Mouse (Mus musculus) MEL (cell line): ENCODE data around the gene 2200002J24Rik. TPM values are rescaled to one million over a fixed set of nuclear protein-coding genes. Genes with fewer than 3 reads are reported as not detected.

ENCODE experiments used
- DNase-seq: peaks from one replicate; pipeline ENCODE4 v3.0.0; 2011; ENCODE audit warnings: low read depth, low spot score
- H3K27ac ChIP-seq: 2 replicates; pipeline ENCODE4 v1.5.1; 2012; ENCODE audit warnings: low read depth, mild to moderate bottlenecking, control low read depth, low read length, moderate library complexity; ENCODE audit not compliant: control insufficient read depth
- H3K27me3 ChIP-seq, 2 experiments: fragments of 150-350 bp in 1 of 2; sonication (generic) in 1 of 2; 2 replicates each; pipeline ENCODE4 v1.6.1; 2012; ENCODE audit warnings: low read length in 2 of 2, mild to moderate bottlenecking in 2 of 2, improper control_type of control experiment in 1 of 2, moderate library complexity in 1 of 2; ENCODE audit not compliant: insufficient read depth in 2 of 2, control insufficient read depth in 1 of 2
- H3K36me3 ChIP-seq, 2 experiments: 2 replicates each; pipeline ENCODE4 v1.6.1; 2012 to 2014; ENCODE audit warnings: low read length in 2 of 2, improper control_type of control experiment in 1 of 2, inconsistent platforms in 1 of 2, mild to moderate bottlenecking in 1 of 2; ENCODE audit not compliant: insufficient read depth in 2 of 2, control insufficient read depth in 1 of 2
- H3K4me1 ChIP-seq, 2 experiments: fragments of 150-350 bp in 1 of 2; sonication (generic) in 1 of 2; 2 replicates each; pipeline ENCODE4 v1.6.1; 2012; ENCODE audit warnings: low read length in 2 of 2, improper control_type of control experiment in 1 of 2, mild to moderate bottlenecking in 1 of 2; ENCODE audit not compliant: insufficient read depth in 2 of 2, control insufficient read depth in 1 of 2
- H3K4me3 ChIP-seq, 2 experiments: fragments of 150-350 bp in 1 of 2; sonication (generic) in 1 of 2; 2 replicates each; pipeline ENCODE4 v1.5.1; 2012; ENCODE audit warnings: low read depth in 2 of 2, low read length in 2 of 2, mild to moderate bottlenecking in 2 of 2, moderate library complexity in 2 of 2, control low read depth in 1 of 2, improper control_type of control experiment in 1 of 2; ENCODE audit not compliant: control insufficient read depth in 1 of 2, insufficient read depth in 1 of 2
- H3K79me2 ChIP-seq: 2 replicates; pipeline ENCODE4 v1.6.1; 2012; ENCODE audit warnings: mild to moderate bottlenecking, low read length, moderate library complexity; ENCODE audit not compliant: control insufficient read depth, poor library complexity, insufficient read depth
- H3K9ac ChIP-seq: 2 replicates; pipeline ENCODE4 v1.6.1; 2012; ENCODE audit warnings: low read depth, mild to moderate bottlenecking, control low read depth, low read length, moderate library complexity; ENCODE audit not compliant: control insufficient read depth, poor library complexity, severe bottlenecking
- H3K9me3 ChIP-seq: fragments of 150-350 bp; sonication (generic); replicated peaks from 2 replicates; pipeline ENCODE4 v1.6.1; 2012; ENCODE audit warnings: mild to moderate bottlenecking, low read length, improper control_type of control experiment, moderate library complexity; ENCODE audit not compliant: insufficient read depth
- BHLHE40 ChIP-seq: IDR thresholded peaks from 2 replicates; pipeline ENCODE4 v1.6.1; 2012; ENCODE audit warnings: low read depth, mild to moderate bottlenecking, inconsistent platforms, low read length, improper control_type of control experiment, borderline replicate concordance
- CHD2 ChIP-seq: IDR thresholded peaks from 2 replicates; pipeline ENCODE4 v1.6.1; 2011; ENCODE audit warnings: low read length, improper control_type of control experiment
- CTCF ChIP-seq, 3 experiments: IDR thresholded peaks in 2 of 3; conservative IDR thresholded peaks in 1 of 3; 2 replicates each; pipeline ENCODE4 v1.5.1; 2011 to 2012; ENCODE audit warnings: low read length in 3 of 3, low read depth in 2 of 3, mild to moderate bottlenecking in 2 of 3, improper control_type of control experiment in 1 of 3, inconsistent platforms in 1 of 3, mixed read lengths in 1 of 3, moderate library complexity in 1 of 3; ENCODE audit not compliant: control insufficient read depth in 1 of 3, insufficient read depth in 1 of 3, poor library complexity in 1 of 3, severe bottlenecking in 1 of 3
- E2F4 ChIP-seq: IDR thresholded peaks from 2 replicates; pipeline ENCODE4 v1.6.1; 2011; ENCODE audit warnings: low read depth, low read length, improper control_type of control experiment, borderline replicate concordance
- ELF1 ChIP-seq: IDR thresholded peaks from 2 replicates; pipeline ENCODE4 v1.6.1; 2014; ENCODE audit warnings: low read depth, mild to moderate bottlenecking, inconsistent platforms, low read length, improper control_type of control experiment, moderate library complexity
- EP300 ChIP-seq, 2 experiments: IDR thresholded peaks; 2 replicates each; pipeline ENCODE4 v1.6.1; 2011; ENCODE audit warnings: improper control_type of control experiment in 2 of 2, low read length in 2 of 2, low read depth in 1 of 2, mild to moderate bottlenecking in 1 of 2
- ETS1 ChIP-seq: IDR thresholded peaks from 2 replicates; pipeline ENCODE4 v1.6.1; 2012; ENCODE audit warnings: low read depth, mild to moderate bottlenecking, inconsistent platforms, low read length, improper control_type of control experiment, moderate library complexity
- GABPA ChIP-seq: IDR thresholded peaks from 2 replicates; pipeline ENCODE4 v1.6.1; 2012; ENCODE audit warnings: low read depth, mild to moderate bottlenecking, inconsistent platforms, low read length, improper control_type of control experiment, moderate library complexity
- GATA1 ChIP-seq: IDR thresholded peaks from 2 replicates; pipeline ENCODE4 v1.6.1; 2011; ENCODE audit warnings: low read depth, low read length, improper control_type of control experiment
- HCFC1 ChIP-seq: IDR thresholded peaks from 2 replicates; pipeline ENCODE4 v1.6.1; 2012; ENCODE audit warnings: low read depth, mild to moderate bottlenecking, inconsistent platforms, low read length, improper control_type of control experiment, moderate library complexity
- KAT2A ChIP-seq: conservative IDR thresholded peaks from 2 replicates; pipeline ENCODE4 v1.6.1; 2012; ENCODE audit warnings: low read depth, low read length, improper control_type of control experiment, inconsistent platforms
- MAFK ChIP-seq: IDR thresholded peaks from 2 replicates; pipeline ENCODE4 v1.6.1; 2011; ENCODE audit warnings: low read depth, mild to moderate bottlenecking, low read length, improper control_type of control experiment, borderline replicate concordance
- MAX ChIP-seq: IDR thresholded peaks from 2 replicates; pipeline ENCODE4 v1.6.1; 2011; ENCODE audit warnings: low read length, improper control_type of control experiment
- MAZ ChIP-seq: IDR thresholded peaks from 2 replicates; pipeline ENCODE4 v1.6.1; 2012; ENCODE audit warnings: low read depth, mild to moderate bottlenecking, inconsistent platforms, low read length, improper control_type of control experiment
- MEF2A ChIP-seq: IDR thresholded peaks from 2 replicates; pipeline ENCODE4 v1.6.1; 2014; ENCODE audit warnings: low read depth, mild to moderate bottlenecking, inconsistent platforms, low read length, improper control_type of control experiment; ENCODE audit not compliant: poor library complexity, insufficient replicate concordance, severe bottlenecking; ENCODE audit errors: extremely low read depth
- MYC ChIP-seq: IDR thresholded peaks from 2 replicates; pipeline ENCODE4 v1.6.1; 2011; ENCODE audit warnings: low read depth, mild to moderate bottlenecking, low read length, improper control_type of control experiment, moderate library complexity
- NRF1 ChIP-seq: IDR thresholded peaks from 2 replicates; pipeline ENCODE4 v1.6.1; 2014; ENCODE audit warnings: low read depth, mild to moderate bottlenecking, inconsistent platforms, low read length, improper control_type of control experiment, moderate library complexity; ENCODE audit not compliant: poor library complexity, insufficient read depth, severe bottlenecking
- POLR2A ChIP-seq, 2 experiments: IDR thresholded peaks; 2 replicates each; pipeline ENCODE4 v1.6.1; 2011 to 2012; ENCODE audit warnings: low read length in 2 of 2, mild to moderate bottlenecking in 2 of 2, control low read depth in 1 of 2, improper control_type of control experiment in 1 of 2, low read depth in 1 of 2, moderate library complexity in 1 of 2; ENCODE audit not compliant: control insufficient read depth in 1 of 2, insufficient read depth in 1 of 2, poor library complexity in 1 of 2
- POLR2AphosphoS2 ChIP-seq: IDR thresholded peaks from 2 replicates; pipeline ENCODE4 v1.6.1; 2011; ENCODE audit warnings: low read length, improper control_type of control experiment
- RAD21 ChIP-seq: IDR thresholded peaks from 2 replicates; pipeline ENCODE4 v1.6.1; 2011; ENCODE audit warnings: mild to moderate bottlenecking, low read depth, low read length, improper control_type of control experiment
- TBP ChIP-seq: IDR thresholded peaks from 2 replicates; pipeline ENCODE4 v1.8.0; 2011; ENCODE audit warnings: low read depth, low read length, improper control_type of control experiment
- UBTF ChIP-seq: IDR thresholded peaks from 2 replicates; pipeline ENCODE4 v1.6.1; 2012; ENCODE audit warnings: low read depth, mild to moderate bottlenecking, inconsistent platforms, low read length, improper control_type of control experiment, moderate library complexity, borderline replicate concordance; ENCODE audit not compliant: insufficient read depth
- USF1 ChIP-seq: IDR thresholded peaks from 2 replicates; pipeline ENCODE4 v1.6.1; 2014; ENCODE audit warnings: low read depth, mild to moderate bottlenecking, inconsistent platforms, low read length, improper control_type of control experiment, moderate library complexity
- ZC3H11A ChIP-seq: IDR thresholded peaks from 2 replicates; pipeline ENCODE4 v1.6.1; 2012; ENCODE audit warnings: low read depth, mild to moderate bottlenecking, inconsistent platforms, low read length, improper control_type of control experiment
- ZMIZ1 ChIP-seq: IDR thresholded peaks from 2 replicates; pipeline ENCODE4 v1.6.1; 2012; ENCODE audit warnings: low read depth, mild to moderate bottlenecking, inconsistent platforms, low read length, improper control_type of control experiment, moderate library complexity
- ZNF384 ChIP-seq: IDR thresholded peaks from 2 replicates; pipeline ENCODE4 v1.6.1; 2012; ENCODE audit warnings: low read depth, mild to moderate bottlenecking, inconsistent platforms, low read length, improper control_type of control experiment
- polyA plus RNA-seq, 2 experiments: library from polyadenylated mRNA; stranded (reverse) in 1 of 2; unstranded in 1 of 2; fragments of >175 nt in 1 of 2; fragments of >200 nt in 1 of 2; gene quantifications; 2 replicates each; pipeline versions ENCODE4 v1.2.1 to v1.2.4; 2012; ENCODE audit warnings: low replicate concordance in 2 of 2, low read depth in 1 of 2; ENCODE audit not compliant: insufficient read length in 2 of 2, insufficient read depth in 1 of 2, missing spikeins in 1 of 2
- total RNA-seq: library from RNA; depleted of rRNA; stranded (reverse); fragments of 300-350 nt; gene quantifications from 2 replicates; pipeline ENCODE4 v1.2.3, GENCODE M21; 2012

2200002J24Rik gene
- total and polyA plus RNA-seq, 3 experiments, result 1.2 TPM; not detected in 2

DNA sequence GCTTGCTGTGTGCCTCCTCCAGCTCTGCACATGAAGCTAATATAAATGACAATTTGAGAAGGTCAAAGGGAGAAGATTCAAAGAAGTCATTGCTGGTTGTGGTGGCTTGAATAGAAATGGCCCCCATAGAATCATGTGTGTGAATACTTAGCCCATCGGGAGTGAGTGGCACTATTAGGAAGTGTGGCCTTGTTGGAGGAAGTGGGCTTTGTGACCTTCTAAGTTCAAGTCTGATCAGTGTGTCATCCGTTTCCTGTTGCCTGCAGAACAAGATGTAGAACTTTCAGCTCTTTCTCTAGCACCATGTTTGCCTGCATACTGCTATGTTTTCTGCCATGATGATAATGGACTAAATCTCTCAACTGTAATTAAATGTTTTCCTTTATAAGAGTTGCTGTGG lies 15.3 kb upstream of the 2200002J24Rik start:
- DNase-seq, result no peak
- H3K9ac ChIP-seq, result no peak overlapping the region
- H3K27me3 ChIP-seq, result peaks cover 3 to 7% of the 10 kb centered on the region in 2 experiments
- H3K4me1 ChIP-seq, result no peaks in the 10 kb centered on the region
- no peak overlapping the region for H3K27ac ChIP-seq
- no peaks in the 10 kb centered on the region for H3K9me3 ChIP-seq
- no peak for TF ChIP-seq MEF2A
- no peak for TF ChIP-seq ZC3H11A
- TF ChIP-seq CTCF (IDR thresholded peaks at IDR 0.05 in 2 of 3, conservative IDR thresholded peaks at IDR 0.05 in 1 of 3; ENCODE audit: control insufficient read depth in 1 of 3, insufficient read depth in 1 of 3, low read depth in 2 of 3, low read length in 3 of 3, poor library complexity in 1 of 3, severe bottlenecking in 1 of 3), result no peak
- no peak for TF ChIP-seq GABPA
- no peak for TF ChIP-seq ZMIZ1
- no peak for TF ChIP-seq BHLHE40
- TF ChIP-seq ZNF384, result no peak
- TF ChIP-seq MAZ, result no peak
- TF ChIP-seq CHD2, result no peak
- TF ChIP-seq USF1, result no peak
- no peak for TF ChIP-seq NRF1
- TF ChIP-seq GATA1, result no peak
- no peak for TF ChIP-seq KAT2A
- TF ChIP-seq, all 39 proteins: peak for 0
- Histone ChIP-seq H3K79me2 (no peaks in the 10 kb centered on the region), H3K36me3 (no peaks in the 10 kb centered on the region), H3K4me3 (no peak overlapping the region)

GRCm38 (mm10) chr7:30688325-30688724 lies 10.4 kb upstream of the 2200002J24Rik start:
- no peak overlapping the region for H3K9ac ChIP-seq
- no peak overlapping the region for H3K27ac ChIP-seq
- no peak overlapping the region for H3K4me3 ChIP-seq
- TF ChIP-seq POLR2AphosphoS2, result no peak
- TF ChIP-seq ELF1, result no peak
- no peaks in the 10 kb centered on the region for H3K36me3 ChIP-seq
- H3K9me3 ChIP-seq, result no peaks in the 10 kb centered on the region
- no peaks in the 10 kb centered on the region for H3K27me3 ChIP-seq
- no peaks in the 10 kb centered on the region for H3K79me2 ChIP-seq
- no peak for DNase-seq
- no peaks in the 10 kb centered on the region for H3K4me1 ChIP-seq

DNA sequence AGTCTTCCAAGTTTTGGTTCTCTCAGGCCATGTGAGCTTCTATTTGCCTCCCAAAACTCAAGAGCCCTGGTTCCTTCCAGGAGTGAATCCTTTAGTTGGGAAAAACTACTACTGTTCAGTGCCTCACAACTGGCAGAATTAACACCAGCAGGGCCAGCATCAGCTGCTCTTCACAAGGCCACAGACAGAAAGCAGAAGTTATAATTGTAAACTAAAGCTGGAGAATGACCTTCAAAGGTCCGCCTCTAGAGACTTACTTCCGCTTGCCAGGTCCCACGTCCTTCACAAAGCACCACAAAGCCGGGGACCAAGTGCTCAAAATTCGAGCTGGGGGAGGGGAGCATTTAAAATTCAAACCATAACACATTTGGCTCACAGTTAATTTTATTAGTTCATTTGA lies 625 bp upstream of the 2200002J24Rik start:
- Histone ChIP-seq H3K27me3 (no peaks in the 10 kb centered on the region; a peak in 1 of 4 replicates), H3K9me3 (no peaks in the 10 kb centered on the region), H3K79me2 (no peaks in the 10 kb centered on the region), H3K4me1 (peaks cover 0 to 10% of the 10 kb centered on the region in 2 experiments; a peak in 1 of 4 replicates), H3K9ac (peak overlapping the region; percentile 37), H3K36me3 (peaks cover 0 to 5% of the 10 kb centered on the region in 2 experiments; a peak in 2 of 4 replicates), H3K4me3 (peak overlapping the region; percentile 42 to 52), H3K27ac (peak overlapping the region; percentile 42)
- peak; percentile 85 for DNase-seq
- TF ChIP-seq POLR2A (IDR thresholded peaks at IDR 0.05; ENCODE audit: control insufficient read depth in 1 of 2, insufficient read depth in 1 of 2, low read depth in 1 of 2, low read length in 2 of 2, poor library complexity in 1 of 2), result peak in 1 of 2 experiments; percentile 17; a peak in 1 of 4 replicates
- TF ChIP-seq TBP, result peak; percentile 25; the same call in 1 of the 2 replicates
- no peak for TF ChIP-seq MYC
- TF ChIP-seq E2F4, result no peak
- TF ChIP-seq EP300 (IDR thresholded peaks at IDR 0.05; ENCODE audit: low read depth in 1 of 2, low read length in 2 of 2), result no peak
- TF ChIP-seq MAX, result no peak
- TF ChIP-seq KAT2A, result no peak
- 0 out of 2 replicates have a peak, but pooled peaks have one; percentile 16 for TF ChIP-seq ELF1
- TF ChIP-seq UBTF, result no peak
- no peak for TF ChIP-seq ZMIZ1
- no peak for TF ChIP-seq RAD21
- peak; percentile 39; the same call in 1 of the 2 replicates for TF ChIP-seq ETS1
- peak; percentile 69 for TF ChIP-seq HCFC1
- TF ChIP-seq MEF2A, result no peak
- TF ChIP-seq MAFK, result no peak
